Mouse (Mus musculus): ENCODE measurements around the gene Rxylt1.

Gene Rxylt1

DNA sequence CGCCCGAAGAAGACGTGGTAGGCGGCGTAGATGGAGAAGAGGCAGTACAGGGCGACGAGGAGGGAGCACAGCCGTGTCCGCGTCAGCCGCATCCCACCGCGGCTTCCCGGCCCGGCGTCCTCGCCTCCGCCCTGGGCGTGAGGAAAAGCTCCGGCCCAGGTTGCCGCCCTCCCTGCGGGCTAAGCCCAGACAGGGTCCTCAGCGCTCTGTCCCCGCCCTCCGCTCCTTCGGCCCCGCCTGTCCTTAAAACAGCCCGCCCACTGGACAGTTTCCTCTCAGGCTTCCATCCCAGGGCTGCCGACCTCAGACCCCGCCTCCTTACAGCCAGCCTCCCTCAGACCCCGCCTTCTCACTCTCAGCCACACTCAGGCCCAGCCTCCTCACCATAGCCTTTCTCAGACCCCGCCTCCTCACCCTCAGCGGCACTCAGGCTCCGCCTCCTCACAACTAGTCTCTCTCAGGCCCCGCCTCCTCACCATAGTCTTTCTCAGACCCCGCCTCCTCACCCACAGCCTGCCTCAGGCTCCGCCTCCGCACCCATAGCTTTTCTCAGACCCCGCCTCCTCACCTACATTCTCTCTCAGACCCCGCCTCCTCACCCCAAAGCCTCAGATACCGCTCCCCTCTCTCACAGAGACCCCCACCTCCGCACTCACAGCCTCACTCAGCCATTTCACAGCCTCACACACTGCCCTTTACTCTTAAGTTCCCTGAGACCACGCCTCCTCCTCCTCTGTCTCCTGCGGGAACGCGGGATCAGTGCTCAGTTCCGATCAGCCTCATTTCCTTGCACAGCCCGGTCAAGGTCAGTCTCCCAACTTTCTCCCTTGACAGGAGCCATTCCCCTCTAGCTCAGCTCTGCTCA is at the start of gene Rxylt1:
Rxylt1 (minus strand) TSS at position 392 of the 865 bp plus-strand sequence.
- peak; percentile 99 for DNase-seq (ENCODE audit: low read depth, low spot score)

DNA sequence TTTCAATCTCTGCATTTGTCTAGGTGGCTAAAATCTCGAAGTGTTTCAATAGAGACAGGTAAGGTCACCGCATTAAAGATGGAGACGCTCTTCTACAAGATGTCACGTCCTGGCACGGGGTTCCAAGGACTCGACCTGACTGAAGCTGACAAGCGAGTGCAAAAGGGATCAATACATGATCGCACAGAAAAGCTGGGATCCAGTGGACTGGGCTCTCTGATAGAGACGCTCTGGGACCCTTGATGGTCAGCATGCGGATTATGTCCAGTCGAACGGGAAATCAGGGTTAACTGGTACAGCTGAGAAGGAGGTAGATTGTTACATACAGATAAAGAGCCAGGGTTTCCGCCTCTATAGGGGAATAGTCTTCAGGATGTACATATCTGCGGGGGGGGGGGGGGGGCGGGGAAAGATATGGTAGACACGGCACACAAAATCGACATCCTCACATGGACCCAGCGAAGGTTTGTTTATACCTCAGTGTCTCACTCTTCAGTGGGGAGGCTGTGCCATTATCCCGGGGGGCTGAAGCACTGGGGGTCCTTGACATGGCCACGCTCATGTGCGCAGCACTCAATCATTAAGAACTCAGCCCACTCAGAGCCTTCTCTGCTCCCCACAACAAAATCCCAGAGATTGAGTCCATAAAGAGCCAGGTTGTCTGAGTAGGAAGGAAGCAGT is 24.3 kb upstream of the Rxylt1 start:
- no peak for DNase-seq (ENCODE audit: low read depth, low spot score)

DNA sequence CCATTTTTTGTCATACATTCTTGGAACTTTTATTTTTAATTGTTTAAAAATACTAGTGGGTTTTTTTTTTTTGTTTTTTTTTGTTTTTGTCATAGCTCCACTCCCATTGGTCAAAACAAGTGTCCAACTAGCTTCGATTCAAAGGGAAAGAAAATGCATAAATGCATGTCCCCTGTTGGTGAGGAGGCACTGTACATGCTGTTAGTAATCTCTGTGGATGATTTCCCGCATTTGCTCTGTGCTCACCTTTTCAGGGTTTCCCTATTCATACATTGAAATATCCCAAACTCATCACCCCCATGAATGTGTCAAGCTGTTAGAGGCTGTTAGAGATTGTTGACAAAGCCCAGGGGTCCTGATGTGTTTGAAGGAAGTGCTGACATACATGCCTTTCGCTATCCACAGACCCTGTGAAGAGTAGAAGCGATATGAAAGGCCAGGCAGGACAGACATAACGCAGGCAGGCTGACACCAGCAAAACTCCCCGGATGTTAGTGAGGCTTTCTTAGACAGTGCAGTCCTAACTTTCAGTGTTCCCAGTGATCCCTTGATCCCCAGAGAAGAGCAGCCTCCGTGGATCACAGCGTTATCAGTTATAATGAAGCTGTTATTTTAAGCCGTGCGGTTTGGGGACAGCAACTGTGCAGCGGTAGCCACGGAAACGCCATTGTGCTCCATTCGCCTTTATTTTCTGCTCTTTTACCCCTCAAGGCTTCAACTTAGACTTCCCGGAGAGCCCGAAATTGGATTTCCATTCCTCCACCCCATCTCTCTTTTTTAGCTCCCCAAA is 23.5 kb upstream of the Rxylt1 start:
- no peak for DNase-seq (ENCODE audit: low read depth, low spot score)

DNA sequence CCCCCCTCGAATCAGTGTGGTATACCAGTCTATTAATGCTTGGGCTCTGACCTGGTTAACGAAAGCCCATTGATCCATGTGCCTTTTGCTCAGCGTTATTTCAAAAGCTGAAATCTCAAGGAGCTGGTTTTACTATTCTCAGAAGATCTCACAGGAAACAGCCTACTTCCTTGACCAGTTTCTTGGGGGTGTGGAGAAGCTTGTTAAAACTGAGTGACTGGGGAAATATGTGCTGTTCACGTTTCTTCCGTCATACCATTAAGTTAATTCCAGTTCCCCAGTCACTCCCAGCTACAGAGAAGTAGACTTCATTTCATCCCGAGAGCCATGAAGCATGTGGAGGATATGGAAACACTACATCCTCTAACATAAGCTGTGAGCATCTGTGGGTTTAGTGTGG is 22.3 kb upstream of the Rxylt1 start:
- no peak for DNase-seq (ENCODE audit: low read depth, low spot score)

DNA sequence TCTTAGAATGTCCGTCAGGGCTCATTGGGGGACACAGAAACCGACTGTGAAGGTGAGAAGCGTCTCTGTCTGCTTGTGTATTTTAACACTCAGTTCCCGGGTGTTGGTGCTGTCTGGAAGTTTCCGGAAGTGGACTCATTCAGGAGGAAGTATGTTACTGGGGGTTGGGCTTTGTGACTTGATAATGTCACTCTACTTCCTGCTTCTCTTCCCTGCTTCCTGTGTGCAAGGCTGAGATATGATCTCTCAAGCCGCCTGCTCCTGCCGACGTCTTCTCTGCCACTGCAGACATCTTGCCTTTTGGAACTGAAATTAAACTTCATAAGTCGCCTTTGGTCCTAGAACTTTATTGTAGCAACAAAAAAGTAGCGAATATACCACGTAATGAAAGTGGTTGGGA is 19.5 kb upstream of the Rxylt1 start:
- peak; percentile 15 for DNase-seq (ENCODE audit: low read depth, low spot score)

DNA sequence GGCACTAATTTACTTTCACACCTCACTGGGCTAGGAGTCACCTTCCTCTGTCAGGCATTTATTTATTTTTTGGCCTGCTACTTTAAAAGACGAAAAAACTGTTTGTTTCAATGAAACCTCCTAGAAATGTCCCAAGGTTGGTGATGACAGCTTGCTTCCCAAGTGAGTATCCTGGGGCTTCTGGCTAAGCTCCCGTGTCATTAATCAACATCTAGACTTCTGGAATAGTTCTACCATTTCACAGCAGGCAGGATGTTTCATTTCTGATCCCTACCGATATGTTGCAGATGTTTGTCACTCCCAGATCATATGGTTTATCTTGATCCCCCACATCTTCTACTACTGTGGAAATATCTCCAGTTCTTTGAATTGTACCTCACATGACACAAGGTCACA is 9.5 kb upstream of the Rxylt1 start:
- no peak for DNase-seq (ENCODE audit: low read depth, low spot score)

DNA sequence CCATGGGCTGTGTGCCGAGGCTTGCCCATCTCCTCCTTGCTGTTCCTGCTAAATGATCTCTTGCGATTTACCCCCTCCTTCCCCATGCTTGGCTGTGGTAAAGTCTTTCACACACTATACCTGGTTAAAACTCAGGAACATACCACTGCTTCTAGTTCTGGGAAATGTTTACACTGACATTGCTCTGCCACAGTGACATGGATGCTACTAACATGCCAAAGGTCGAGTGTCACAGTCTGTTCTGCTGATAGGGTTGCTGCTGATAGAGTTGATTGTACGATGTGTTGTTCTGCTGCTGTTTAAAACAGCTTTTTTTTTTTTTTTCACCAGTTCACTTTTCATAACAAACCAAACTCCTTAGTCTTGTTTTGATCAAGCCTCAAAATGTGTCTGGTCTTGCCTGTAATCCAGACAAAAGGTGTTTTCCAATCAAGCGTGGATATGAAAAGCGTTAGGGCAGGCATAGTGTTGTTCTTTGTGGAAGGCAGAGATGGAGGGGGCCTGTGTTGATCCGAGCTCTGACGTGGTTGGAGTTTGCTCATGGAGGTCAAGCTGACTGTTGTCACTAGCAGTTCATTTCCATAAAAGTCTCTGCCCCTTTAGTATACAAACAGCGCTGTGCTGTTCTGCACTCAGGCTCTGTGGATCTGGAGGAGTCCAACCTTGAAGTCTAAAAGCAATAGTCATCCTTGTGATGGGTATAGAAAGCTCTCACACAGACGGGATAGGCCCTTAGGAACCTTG is 8.9 kb upstream of the Rxylt1 start:
- DNase-seq (ENCODE audit: low read depth, low spot score), result no peak

DNA sequence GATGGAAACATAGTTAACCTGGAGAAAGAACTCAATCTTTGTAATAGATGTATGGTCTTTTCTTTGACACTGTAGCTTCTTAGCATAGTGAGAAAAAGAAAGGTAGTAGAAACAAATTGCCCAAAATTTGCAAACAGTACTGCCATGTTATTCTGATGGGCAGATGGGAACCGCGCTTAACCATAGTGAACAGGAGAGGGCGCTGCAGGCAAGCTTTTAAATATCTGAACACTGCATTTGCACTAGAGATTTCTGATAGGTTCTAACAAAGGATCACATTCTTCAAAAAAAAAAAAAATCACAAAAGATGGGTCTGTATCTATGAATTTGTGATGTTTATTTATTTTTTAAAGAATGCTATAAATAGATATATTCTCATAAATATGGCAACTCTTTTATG is 8.2 kb upstream of the Rxylt1 start:
- DNase-seq (ENCODE audit: low read depth, low spot score), result peak; percentile 82

DNA sequence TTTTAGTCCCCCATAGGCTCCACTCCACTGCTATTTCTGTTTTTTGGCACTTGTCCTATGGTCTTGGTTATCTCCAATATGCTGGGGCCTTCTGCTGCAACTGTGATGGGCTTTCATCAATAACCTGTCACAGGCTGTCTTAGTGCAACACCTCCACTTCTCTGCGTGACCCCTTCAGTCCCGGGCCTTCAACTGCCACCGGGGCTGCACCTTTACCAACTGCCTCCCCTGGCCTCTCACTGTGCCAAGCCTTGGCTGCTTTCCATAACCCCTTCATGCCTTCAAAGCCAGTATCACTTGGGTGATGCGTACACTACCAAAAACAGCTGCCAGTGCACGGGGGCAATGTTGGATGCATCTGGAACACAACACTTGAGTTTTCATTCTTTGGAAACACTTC is 5.5 kb upstream of the Rxylt1 start:
- DNase-seq (ENCODE audit: low read depth, low spot score), result no peak

DNA sequence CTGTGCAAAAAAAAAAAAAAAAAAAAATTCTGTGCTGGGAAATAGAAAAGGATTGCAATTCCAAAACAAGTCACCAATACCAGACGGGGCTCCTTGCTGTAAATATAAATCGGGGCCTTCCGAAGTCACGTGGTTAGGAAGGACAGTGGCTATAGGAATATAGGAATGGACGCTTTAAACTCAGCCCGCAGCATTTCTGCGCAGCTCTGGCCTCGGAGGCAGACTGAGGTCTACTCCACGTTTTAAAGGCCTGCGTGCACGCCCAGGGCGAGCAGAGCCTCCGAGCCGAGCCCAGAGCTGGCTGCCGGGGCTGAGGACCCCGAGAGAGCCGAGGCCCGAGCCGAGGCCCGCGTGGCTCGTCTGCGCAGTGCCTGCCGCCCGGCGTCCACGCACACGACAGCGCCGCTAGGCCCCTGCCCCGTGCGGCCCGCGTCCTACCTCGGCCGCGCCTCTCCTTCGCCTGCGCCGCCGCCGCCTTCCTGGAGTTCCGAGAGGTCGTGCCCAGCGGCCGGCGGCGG is 650 bp downstream of the Rxylt1 start:
- no peak for DNase-seq (ENCODE audit: low read depth, low spot score)

DNA sequence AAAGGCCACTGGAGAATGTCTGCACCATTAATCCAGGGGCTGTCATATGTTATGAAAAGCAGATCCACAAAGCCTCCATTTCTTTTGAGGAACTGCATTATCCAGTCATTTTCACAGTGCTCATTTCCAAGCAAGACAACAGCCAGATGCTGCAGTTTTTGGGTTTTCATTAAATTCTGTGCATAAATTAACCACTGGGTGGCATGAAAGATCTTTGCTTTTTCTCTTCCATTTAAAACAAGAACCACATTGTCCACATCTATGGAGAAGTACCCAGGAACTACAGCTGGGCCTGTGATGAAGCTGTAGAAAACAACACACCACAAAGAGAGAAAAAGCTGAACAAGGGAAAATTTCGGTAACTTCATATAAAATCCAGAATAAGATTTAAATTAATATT is 6.7 kb downstream of the Rxylt1 start:
- DNase-seq (ENCODE audit: low read depth, low spot score), result no peak

DNA sequence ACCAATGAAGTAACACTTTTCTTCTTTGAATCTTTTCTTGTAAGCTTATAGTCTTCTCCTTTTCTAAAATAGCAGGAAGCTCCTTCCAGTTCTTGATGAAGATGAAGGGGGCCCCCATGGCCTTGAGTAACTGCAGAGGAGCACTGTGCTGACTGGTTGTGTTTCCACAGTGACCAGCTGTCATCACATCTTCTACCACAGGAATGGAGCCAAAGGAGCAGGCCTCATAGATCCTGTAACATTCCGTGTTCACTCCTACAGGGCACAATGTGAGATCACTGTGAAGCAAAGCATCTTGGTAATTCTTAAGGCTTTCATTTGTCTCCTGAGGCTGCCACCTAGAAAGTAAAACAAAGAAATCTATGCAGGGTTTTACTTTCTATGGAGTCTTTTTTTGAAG is 15.8 kb downstream of the Rxylt1 start:
- no peak for DNase-seq (ENCODE audit: low read depth, low spot score)

DNA sequence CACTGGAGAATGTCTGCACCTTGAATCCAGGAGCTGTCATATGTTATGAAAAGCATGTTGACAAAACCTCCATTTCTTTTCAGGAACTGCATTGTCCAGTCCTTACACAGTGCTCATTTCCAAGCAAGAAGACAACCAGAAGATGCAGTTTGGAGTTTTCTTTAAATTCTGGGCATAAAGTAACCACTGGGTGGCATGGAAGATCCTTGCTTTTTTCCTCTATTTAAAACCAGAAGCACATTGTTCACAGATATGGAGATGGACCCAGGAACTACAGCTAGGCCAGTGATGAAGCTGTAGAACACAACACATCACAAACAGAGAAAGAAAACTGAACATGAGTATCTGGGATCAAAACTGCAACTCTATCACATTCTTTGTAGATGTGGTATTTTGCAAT is 28.0 kb downstream of the Rxylt1 start:
- DNase-seq (ENCODE audit: low read depth, low spot score), result no peak

DNA sequence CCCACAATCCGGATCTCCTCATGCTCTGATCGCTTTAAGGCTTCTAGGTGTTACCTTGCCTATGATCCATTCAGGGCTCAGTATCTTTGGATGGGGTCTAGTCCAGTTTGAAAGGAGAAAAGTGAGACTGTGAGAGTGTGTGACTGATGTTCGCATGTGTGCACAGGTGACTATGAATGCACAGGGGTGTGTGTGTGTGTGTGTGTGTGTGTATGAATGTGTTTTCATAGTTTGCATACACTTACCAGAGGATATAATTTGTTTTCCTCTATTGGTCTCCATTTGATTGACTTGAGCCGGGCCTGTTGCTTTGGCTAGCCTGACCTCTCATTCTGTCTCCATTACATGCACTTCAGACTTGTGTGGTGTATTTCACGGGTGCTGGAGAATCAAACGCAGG is 41.3 kb downstream of the Rxylt1 start:
- DNase-seq (ENCODE audit: low read depth, low spot score), result no peak

DNA sequence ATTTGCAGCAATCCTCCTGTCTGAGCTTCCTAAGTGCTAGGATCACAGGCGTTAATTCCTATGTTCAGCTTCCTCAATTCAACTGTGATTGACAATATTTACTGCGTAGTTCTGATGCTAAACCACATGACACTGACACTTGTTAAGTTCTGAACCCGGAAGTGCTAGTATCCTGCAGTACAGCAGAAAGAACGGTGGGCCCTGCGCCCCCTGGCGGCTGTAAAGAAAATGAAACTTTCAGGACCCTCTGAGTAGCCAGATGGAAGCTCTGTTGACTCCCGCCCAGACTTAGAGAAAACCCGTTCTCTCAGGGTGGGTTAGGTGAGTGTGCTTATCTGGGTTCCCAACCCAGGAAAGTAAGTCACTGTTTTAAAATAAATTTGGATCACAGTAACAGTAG is 42.6 kb downstream of the Rxylt1 start:
- DNase-seq (ENCODE audit: low read depth, low spot score), result peak; percentile 73

DNA sequence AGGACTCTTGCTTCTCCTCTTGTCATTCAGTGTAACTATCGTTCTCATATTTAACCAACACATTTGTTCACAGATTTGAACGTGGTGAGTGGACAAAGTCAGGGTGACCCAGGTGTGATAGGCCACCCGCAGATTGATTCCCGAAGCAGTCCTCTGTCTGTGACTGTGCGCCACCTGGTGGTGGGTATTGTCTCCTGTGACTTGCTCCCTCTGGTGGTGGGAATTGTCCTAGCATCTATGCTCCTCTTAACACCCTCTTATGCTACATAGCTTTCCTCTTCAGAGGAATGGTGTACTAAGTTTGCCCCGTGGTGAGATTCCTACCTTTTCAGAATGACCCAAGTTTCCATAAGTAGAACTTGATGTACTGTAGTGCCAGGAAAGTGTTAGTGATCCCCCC is 45.3 kb downstream of the Rxylt1 start:
- DNase-seq (ENCODE audit: low read depth, low spot score), result peak; percentile 91

DNA sequence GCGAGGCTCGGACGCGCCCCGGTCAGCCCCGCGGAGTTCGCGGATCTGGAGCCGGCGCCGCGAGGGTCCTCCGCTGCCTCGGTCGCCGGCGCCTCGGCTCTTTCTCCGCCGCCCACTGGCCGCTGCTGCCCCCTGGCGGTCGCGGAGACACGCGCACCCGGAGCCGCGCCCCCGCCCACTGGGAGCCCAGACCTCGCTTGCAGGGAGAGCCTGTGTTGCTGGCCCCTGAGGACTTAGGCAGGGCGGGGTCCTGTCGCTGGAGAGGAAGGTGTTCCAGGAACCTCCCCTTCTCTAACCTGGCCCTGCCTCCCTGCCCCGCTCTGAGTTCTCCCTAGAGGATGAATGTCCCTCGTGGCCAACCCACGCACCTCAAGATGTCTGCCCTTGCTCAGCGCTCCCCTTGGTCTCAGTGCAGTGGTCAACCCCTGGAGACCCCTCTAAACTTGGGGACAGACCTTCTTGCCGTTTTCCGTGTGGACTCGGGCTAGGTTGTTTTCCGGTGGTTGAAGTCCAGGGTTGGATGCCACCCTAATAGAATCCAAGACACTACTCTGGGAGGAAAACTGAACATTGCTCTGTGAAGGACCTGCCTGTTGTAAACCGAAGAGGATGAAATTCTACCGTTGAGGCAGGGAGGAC is 49.3 kb downstream of the Rxylt1 start:
- peak; percentile 84 for DNase-seq (ENCODE audit: low read depth, low spot score)

DNA sequence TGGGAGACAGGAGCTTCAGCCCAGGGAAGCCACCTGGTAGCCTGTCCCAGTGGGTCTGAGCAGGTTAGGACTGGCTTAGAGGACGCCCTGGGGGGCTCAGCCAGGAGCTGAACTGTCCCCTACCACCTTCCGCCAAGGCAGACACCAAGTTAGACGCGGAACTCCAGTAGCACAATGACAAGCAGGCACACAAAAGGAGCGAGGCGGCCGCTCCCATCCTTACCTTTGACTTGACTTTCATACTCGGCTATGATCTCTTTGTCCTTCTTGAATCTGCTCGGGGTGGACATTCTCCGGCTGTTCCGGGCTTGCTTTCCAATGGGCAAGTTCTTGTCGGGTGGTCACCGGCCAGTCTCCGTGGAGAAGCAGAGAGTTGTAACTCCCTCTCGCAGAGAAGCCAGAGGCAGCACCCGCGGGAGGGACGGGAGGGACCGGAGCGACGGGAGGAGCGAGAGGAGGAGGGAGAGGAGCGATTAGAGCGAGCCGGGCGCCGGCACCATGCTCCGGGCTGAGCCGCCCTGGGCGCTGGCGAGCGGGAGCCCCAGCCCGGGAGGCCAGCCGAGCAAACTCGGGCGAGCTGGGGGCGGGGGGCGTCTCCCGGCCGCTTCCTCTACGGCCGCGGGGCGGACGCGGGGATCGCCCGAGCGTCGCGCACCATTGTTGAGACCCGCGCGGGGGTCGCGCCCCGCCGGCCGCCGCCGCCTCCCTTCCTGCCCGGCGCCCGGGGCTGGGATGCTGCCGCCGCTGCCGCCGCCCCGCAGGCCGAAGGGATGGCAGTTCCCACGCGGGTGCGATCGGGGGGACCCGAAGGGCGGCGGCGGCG is 50.1 kb downstream of the Rxylt1 start, which contains the start of gene Srgap1:
Srgap1 (minus strand) TSS at position 412 of the 823 bp plus-strand sequence.
- DNase-seq (ENCODE audit: low read depth, low spot score), result peak; percentile 50

DNA sequence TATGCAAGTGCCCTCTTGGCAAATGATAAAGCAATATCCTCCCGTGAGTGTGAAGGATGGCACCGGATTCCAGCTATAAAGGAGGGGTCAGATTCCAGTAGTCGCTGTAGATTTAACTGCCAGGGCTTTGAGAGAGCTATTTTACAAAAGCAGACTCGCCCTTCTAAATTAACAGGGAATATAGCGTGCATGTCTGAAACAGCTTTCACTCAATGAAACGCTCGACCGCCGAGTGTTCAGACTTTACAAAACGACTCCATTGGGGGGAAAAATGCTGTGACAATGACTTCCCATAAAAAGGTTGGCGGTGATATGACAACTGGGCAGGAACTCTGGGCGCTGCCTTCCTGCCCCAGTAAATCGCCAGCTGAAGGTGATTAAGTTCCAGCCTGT is 50.7 kb downstream of the Rxylt1 start:
- no peak for DNase-seq (ENCODE audit: low read depth, low spot score)

DNA sequence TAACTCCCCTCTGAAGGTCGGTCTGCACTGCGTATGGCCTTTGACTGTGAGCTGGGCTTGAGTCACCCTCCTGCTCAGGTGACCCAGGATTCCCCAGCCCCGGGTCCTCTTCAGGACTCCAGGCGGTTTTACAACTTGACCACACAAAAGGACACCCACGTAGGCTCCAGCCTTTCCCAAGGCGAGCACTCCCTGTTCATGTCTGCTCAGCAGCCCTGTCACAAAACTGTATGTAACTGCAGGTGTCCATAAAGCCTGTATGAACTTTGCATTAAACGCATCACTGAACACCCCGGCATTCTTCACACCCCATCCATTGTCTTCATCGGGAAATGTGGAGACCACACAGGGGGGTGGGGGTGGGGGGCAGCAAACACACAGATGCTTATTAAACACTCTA is 51.2 kb downstream of the Rxylt1 start:
- DNase-seq (ENCODE audit: low read depth, low spot score), result no peak

Data from CD4-positive, CD25-positive, alpha-beta regulatory T cell, adult 2 months (primary cell).